Mouse (Mus musculus): Measurements from ENCODE around the gene Med21.
A peak's percentile ranks its signal among the peaks of the same experiment; 100 is the strongest.

Med21 gene

DNA sequence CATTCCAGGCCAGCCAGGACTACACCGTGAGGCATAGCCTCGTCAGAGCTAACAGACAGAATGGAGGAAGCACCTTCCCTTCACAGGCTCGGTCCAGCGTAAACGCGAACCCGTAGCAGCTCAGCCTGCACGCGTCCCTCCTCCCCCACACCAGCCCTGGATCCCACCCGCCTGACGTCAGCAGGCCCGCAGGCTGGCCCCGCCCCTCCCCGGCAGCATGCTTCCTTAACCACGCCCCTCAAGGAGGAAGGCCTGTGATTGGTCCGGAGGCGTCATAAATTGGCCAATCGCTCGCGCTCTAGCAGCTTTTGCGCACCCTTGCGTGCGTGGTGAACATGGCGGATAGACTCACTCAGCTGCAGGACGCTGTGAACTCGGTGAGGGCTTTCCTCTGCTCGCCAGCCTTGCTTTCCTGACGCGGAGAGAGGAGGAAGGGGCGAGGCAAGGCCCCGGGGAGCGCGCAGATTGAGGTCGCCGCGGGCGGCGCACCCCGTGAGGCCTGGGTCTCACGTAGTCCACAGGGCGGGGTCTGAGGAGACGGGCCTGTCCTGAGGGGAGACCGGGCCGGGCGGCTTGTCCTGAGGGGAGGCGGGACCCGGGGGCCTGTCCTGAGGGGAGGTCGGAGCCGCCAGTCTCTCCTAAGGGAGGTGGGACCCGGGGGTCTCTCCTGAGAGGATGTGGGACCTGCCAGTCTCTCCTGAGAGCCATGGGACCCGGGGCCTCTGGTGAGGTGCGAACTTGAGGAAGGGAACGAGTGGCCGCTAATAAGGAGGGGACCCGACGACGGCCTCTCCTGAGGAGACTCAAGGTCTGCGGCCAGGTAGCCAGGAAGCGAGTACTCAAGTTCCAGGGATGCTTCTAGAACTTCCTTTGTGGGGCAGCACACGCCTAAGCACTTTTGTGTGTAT lies at the start of gene Med21, which contains the start of gene Tm7sf3:
Gene Med21, plus strand, starts transcription at position 272 of the 908 bp plus-strand sequence.
Gene Tm7sf3, minus strand, starts transcription at position 549 of the 908 bp plus-strand sequence.
- DNase-seq (ENCODE audit: low read depth), result peak; percentile 97

DNA sequence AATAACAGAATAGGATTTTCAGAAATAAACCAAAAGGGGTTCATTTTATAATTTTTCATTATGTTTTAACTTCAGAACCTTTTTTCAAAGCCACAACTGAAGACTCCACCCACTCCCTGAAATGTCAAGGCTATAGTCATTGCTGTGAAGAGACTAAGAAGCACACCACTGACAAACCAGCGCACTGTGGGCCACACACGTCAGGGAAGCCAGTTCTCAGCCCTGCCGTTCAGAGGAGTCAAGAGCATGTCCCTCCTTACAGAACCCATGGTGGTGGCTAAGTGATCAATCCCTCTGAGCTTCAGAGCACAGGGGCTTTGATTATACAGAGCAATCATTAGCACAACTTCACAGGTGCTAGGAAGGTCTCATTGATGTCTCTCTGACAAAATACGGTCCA lies 39.7 kb upstream of the Med21 start:
- DNase-seq (ENCODE audit: low read depth), result no peak

DNA sequence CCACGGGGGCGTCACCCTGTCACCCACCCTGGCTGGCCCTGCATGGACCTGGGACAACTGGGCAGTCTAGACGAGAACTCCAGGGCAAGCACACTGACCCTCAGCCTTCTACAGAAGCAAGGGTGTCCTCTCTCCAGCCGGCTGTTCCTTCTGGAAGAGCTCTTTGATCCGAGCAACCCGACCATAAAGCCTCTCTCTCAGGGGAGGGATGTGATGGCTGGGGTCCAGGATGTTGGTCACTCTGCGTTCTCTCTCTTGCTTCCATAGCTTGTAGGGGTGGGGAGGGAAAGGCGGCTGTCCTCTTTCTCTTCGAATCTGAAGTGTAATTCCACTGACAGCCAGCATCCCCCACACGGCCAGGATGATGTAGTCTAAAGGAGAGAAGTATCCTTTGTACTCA lies 38.7 kb upstream of the Med21 start:
- no peak for DNase-seq (ENCODE audit: low read depth)

DNA sequence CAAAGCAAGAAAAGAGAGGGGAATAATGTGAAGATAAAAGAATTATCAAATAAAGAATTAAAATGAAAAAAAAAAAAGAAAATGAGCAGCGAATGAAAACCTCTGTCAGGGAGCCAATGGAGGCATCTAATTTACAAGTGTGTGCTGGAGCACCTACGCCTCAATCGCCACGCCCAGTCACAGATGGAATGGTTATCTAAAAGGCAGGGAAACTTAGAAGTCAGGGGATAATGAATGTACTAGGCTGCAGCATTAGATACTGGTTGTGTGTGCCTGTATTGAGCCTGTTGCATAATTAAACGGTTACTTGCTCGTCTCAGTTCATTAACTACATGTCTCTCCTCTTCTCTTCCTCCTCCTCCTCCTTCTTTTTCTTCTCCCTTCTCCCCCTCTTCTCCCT lies 31.0 kb upstream of the Med21 start:
- no peak for DNase-seq (ENCODE audit: low read depth)

DNA sequence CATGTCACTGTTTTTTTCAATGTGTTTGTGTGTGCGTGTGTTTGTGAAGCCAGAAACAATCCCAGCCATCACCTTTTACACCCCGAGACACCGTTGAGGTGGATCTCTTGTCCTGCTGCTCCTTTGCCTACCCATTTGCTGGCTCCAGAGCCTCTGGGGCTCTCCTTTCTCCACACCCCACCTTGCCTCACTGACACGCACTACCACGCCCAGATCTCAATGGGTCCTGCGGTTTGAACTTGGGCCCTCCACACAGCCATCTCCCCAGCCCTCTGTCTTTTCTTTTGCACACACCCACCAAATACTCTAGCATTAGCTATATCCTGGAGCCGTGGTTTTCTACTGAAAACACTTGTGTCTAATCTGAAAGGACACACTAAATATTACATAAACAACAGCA lies 30.4 kb upstream of the Med21 start:
- no peak for DNase-seq (ENCODE audit: low read depth)

DNA sequence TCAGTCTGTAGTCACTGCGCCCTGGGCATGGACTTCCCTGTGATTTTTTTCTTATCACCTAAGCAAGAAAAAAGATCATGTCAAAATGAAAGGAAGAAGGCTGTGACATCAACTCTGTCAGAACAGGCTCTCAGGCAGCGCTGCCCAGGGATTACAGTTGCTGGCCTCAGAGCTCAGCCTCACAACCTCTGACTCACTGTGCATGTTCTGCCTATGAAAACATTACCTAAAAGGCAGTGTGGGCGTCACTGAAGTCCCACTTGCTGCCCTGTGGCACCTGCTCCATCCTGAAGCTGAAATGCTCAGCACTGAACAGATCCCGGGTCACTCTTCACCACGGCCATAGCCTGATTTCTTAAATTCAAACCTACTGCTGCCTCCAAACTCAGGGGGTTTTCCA lies 29.6 kb upstream of the Med21 start:
- DNase-seq (ENCODE audit: low read depth), result no peak

DNA sequence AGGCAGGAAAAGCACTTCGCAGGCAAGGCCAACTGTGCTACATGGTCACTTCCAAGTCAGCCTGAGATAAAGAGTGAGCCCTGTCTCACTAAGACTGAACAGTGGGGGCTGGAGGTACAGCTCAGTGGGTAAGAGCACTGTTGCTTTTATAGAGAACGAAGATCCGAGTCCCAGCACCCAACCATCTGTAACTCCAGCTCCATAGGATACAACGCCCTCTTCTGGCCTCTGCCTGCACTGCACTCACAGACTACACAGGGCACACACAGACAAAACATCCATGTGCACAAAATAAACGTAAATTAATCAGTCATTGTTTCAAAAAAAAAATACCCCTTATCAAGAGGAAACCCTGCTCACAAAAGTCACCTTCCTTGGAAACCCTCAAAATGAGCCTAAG lies 28.4 kb upstream of the Med21 start:
- no peak for DNase-seq (ENCODE audit: low read depth)

DNA sequence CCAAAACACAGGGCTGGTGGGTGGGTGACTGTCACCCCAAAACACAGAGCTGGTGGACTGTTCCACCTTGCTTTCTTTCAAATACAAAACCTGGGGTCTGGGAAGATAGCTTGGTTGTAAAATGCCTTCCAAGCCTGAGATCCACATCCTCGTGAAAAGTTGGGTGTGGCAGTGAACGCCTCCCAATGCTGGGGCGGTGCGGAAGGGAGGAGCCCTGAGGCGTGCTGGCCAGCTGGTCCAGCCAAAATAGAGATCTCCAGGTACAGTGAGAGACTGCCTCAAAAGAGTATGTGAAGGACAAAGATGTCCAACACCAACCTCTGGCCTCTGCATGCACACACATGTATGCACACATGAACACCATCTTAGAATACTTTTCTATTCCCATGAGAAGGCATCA lies 27.8 kb upstream of the Med21 start:
- no peak for DNase-seq (ENCODE audit: low read depth)

DNA sequence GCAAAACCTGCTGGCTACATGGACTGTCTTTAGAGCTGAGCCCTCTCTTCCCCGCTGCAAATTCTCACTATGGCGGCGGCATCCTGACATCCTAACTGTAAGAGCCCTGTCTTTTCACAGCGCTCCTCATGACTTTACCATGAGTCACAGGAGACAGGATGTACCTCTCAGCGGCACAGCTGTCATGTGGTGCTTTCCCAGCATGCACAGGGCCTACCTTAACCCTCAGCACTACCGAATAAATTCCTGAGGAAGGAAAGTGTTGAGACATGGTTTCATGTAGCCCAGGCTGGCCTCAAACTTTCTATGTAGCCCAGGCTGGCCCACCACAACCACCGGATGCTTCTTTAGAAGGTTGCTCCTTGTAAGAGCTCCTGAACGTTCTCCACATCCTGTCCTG lies 26.5 kb upstream of the Med21 start:
- no peak for DNase-seq (ENCODE audit: low read depth)

DNA sequence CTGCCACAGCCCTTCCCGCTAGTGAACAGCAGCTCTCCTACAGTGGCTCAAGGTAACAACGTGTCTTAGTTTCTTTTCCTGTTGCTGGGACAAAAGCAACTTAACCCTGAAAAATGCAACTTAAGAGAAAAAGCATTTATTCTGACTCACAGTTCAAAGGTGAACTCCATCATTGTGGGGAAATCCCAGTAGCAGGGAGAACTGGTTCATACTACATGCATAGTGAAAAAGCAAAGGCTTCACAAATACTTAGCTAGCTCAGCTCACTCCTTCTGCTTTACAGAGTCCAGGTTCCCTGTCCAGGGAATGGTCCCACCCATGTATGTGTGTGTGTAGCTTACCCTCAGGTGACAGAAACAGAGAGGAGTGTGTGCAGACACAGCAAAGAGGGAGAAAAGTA lies 25.7 kb upstream of the Med21 start:
- DNase-seq (ENCODE audit: low read depth), result no peak

DNA sequence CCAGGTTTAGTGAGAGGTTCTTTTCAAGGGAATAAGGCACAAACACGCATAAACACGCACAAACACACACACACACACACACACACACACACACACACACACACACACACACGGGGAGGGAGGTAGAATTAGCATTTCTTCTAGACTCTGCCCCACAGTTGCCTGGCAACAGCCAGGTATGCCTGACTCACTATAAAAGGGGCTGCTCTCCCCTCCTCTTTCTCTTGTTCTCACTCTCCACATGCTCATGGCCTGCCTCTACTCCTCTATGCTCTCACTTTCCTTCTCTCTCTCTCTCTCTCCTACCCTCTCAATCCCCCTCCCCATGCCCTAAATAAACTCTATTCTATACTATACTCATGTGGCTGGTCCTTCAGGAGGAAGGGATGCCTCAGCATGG lies 14.2 kb upstream of the Med21 start:
- DNase-seq (ENCODE audit: low read depth), result no peak

DNA sequence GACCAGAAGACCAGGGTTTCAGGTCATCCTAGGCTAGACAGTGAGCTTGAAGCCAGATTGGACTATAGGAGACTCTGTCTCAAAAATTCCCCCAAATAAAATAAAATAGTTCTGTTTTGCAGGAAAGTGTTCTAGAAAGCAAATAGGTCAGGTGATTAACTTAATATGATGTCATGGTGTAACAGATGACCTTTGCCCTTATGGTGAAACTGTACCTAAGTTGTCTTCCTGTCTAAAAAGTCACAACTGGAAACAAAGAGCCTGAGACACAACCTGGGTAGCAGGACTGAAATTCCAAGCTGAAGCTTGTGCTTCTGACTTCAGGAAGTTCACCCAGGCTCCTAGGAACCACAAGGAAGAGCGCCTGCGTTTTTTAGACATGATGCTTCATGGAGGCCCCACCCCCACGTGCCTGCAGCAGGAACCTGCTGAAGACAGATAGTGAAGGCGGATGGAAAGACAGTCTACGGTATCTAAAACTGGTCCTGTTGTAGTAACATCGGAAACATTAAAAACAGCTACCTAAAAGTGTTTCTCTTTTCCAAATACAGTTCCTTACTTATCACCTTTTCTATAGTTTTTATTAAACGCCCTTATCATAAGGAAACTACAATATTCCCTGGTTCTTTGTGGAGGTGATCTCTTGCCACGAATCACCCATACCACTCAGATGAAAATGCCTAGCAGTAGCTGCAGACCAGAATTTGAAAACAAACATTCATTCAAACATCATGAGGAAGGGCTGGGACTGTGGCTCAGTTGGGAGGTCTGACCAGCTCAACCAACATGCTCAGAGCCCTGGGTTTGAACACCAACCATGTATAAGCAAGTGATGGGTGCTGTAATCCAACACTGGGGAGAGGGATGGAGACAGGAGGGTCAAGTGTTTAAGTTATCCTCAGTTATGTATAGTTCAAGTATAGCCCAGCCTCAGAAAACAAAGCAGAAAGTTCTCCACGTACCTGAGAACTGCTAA lies 12.3 kb upstream of the Med21 start:
- peak; percentile 71 for DNase-seq (ENCODE audit: low read depth)

DNA sequence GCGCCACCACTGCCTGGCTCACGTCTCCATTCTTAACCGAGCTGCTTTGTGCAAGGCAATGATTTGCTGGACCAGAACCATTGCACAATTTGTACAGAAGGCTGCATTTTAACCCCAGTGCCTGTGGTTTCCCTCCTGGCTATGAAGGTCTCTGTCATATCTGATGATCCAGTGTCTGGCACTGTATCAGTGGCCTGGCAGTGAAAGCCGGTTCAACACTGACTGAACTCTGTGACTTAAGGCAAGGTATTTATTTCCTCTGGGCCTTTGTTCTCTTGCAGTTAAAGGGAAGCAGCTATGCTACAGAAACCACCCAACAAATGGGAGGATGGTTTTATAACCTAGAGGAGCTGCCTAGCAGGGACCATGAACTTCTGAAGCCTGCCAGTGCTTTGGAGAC lies 11.4 kb upstream of the Med21 start:
- DNase-seq (ENCODE audit: low read depth), result no peak

DNA sequence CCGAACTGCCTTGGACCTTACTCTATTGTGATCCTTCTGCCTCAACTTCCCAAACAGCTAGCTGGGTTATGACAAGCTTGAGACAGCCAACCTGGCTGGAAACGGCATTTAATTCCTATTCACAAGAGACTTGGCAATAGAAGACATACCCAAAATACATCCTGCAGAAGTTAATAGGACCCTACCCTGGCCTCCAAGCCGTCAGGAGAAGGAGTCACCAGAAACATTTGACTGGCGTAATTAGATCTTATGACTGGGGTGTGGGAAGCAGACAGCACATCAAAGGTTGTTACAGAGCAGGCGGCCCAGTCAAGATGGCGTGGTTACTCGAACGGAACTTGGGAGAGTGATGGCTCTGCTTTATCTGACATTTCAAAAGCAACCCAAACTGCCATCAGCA lies 10.5 kb upstream of the Med21 start:
- DNase-seq (ENCODE audit: low read depth), result no peak

DNA sequence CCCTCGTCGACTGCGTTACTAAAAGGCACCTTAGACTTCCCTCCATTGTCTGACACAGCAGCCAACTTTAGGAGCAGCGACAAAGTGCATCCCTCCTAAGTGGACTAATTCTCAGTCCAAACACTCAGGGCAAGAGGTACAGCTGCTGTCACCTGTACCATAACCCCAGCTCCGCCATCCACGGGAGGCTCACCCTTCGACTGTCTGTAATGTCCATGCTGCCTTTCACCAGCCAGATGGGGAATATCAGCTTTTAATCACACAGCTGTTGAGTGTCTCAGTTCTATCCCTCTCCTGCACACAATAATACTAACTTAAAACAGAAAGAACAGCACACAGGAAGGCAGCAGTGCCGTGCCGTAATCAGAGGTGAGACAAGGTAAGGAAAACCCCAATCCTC lies 9.9 kb upstream of the Med21 start:
- DNase-seq (ENCODE audit: low read depth), result no peak

DNA sequence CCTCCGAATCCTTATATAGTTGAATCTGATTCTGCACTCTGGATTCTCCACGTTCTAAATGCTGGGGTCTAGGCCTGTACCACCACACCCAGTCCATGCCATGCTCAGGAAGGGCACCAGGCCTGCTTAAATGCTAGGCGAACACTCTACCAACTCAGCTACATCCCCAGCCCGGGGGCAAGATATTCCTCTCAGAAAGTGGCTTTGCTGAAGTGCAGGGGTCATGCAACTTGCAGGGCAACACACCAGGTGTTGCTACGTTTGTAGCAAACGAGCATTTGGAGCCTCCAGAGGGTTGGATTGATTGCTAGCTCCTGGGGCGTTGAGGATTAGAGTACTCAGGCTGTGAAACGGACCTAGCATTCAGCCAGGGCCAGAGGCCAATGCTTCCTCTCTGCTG lies 9.2 kb upstream of the Med21 start:
- no peak for DNase-seq (ENCODE audit: low read depth)

DNA sequence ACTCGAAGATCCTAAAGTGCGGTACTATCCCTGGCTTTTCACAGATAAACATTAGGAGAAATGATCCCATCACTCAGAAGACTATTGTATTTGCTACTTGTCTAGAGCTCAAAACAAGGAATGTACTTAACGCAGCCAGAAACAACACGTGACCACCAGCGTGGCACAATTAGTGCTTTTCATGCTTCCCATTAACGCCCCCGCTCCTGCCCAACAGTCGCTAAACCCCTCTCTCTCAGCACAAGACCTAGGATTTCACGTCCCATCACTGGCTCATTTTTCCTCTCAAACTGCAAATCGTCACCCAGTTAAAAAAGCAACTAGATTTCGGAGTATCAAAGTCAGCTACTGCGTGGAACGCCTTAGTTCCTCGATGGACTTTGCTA lies 8.7 kb upstream of the Med21 start:
- DNase-seq (ENCODE audit: low read depth), result no peak

DNA sequence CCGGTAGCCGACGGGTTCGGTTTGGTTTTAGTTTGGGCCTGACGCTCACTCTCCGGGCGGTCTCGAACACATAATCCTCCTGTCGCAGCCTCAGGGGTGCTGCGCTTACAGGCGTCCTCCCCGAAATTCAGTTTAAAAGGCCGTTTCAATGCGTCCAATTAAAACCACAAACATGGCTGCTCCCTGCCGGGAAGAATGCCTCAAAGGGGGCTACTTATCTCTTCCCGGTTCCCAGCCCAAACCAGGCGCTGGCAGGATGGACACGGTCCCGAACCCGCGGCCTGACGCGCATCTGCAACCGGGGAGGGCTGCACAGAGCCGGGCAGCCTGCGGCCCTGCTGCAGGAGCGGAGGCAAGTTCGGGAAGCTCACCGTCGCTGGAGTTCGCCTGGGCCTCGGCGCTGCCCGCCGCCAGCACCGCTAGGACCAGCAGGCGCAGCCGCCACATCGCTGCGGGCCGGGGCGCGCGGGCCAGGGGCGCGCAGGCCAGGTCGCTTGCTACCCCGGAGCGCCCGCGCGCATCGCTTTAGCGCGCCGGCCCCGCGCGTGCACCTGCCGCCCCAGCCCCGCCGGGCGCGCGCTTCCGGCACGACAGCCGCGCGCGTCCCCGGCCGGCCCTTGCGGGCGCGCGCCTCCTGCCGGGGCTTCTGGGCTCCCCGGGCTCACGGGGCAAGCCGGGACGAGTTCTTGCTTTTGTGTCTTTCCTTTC lies 8.2 kb upstream of the Med21 start:
- DNase-seq (ENCODE audit: low read depth), result no peak

DNA sequence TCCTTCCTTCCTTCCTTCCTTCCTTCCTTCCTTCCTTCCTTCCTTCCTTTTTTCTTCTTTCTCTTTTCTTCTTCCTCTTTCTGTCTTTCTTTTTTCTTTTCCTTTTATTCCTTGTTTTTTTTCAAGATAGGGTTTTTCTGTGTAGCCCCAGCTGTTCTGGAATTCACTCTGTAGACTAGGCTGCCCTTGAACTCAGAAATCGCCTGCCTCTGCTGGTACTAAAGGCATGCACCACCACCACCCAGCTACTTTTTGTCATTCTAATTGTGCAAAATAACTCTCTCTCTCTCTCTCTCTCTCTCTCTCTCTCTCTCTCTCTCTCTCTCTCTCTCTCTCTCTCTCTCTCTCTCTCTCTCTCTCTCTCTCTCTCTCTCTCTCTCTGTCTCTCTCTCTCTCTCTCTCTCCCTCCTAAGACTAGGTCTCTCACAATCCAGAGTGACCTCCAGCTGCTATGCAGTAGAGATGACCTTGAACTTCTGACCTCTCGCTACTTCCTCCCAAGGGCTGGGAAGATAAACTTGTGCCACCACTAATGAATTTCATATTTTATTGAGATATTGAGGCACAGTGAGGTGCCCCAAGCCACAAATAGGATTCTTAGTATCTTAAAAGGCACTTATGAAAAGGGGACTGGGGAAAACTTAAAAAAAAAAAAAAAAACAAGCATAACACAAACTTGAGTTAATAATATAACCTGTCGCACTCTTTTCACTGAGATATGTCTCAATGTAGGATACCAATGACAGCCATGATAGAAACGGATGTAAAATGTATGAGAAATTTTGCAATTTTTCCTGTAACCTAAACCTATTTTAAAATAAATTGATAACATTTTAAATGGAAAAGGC lies 7.4 kb upstream of the Med21 start:
- no peak for DNase-seq (ENCODE audit: low read depth)

DNA sequence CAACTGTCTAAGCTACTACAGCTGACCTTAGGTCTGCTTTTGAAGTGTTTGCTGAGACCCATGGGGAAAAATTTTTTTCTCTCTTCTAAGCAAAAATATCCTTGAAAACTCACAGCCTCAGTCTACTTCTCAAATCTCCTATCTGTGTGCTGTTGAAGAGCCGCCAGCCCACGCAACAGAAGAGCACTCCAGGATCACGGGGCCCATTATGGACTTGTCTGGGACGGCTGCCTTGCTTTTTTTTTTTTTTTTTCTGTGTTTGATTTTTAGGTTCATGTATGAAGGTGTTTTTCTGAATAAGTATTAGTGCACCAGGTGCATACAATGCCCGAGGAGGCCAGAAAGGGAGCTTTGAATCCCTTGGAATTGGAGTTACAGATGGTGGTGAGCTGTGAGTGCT lies 5.9 kb upstream of the Med21 start:
- DNase-seq (ENCODE audit: low read depth), result no peak
